Mouse (Mus musculus) lung, postnatal 0 days (tissue): ENCODE results near the gene Bnc2. TPM values are rescaled to one million over a fixed set of nuclear protein-coding genes. Genes with fewer than 3 reads are reported as not detected.

Source experiments
- ATAC-seq: fragments of 200-750 bp; cut with Nextera tagmentation; 2 replicates; pipeline ENCODE4 v1.8.0; 2017; ENCODE audit warnings: moderate library complexity
- DNase-seq: peaks from one replicate; pipeline ENCODE4 v3.0.0-alpha.2; 2016; ENCODE audit warnings: low spot score
- H3K27ac ChIP-seq: fragments of 300-500 bp; sonication (generic); 2 replicates; pipeline ENCODE4 v1.5.1; 2014; ENCODE audit warnings: antibody characterized with exemption, mild to moderate bottlenecking, low read length, mixed read lengths
- H3K27me3 ChIP-seq: fragments of 300-500 bp; sonication (generic); replicated peaks from 2 replicates; pipeline ENCODE4 v1.6.1; 2014; ENCODE audit warnings: low read length, mixed read lengths; ENCODE audit not compliant: insufficient read depth
- H3K36me3 ChIP-seq: fragments of 300-500 bp; sonication (generic); 2 replicates; pipeline ENCODE4 v1.6.1; 2014; ENCODE audit warnings: low read length, mixed read lengths; ENCODE audit not compliant: insufficient read depth
- H3K4me1 ChIP-seq: fragments of 300-500 bp; sonication (generic); 2 replicates; pipeline ENCODE4 v1.6.1; 2014; ENCODE audit warnings: antibody characterized with exemption, low read depth, low read length, mixed read lengths; ENCODE audit not compliant: insufficient read depth
- H3K4me2 ChIP-seq: fragments of 300-500 bp; sonication (generic); replicated peaks from 2 replicates; pipeline ENCODE4 v1.6.1; 2014; ENCODE audit warnings: low read depth, mild to moderate bottlenecking, low read length, moderate library complexity, mixed read lengths
- H3K4me3 ChIP-seq: fragments of 300-500 bp; sonication (generic); 2 replicates; pipeline ENCODE4 v1.5.1; 2014; ENCODE audit warnings: low read depth, low read length
- H3K9ac ChIP-seq: fragments of 300-500 bp; sonication (generic); replicated peaks from 2 replicates; pipeline ENCODE4 v1.6.1; 2014; ENCODE audit warnings: low read depth, mild to moderate bottlenecking
- H3K9me3 ChIP-seq: fragments of 300-500 bp; sonication (generic); 2 replicates; pipeline ENCODE4 v1.6.1; 2016; ENCODE audit warnings: low read length, mixed read lengths
- CTCF ChIP-seq: IDR thresholded peaks from 2 replicates; pipeline ENCODE4 v1.5.1; 2016; ENCODE audit warnings: antibody characterized with exemption, mild to moderate bottlenecking
- EP300 ChIP-seq: IDR thresholded peaks from 2 replicates; pipeline ENCODE4 v1.6.1; 2016; ENCODE audit warnings: antibody characterized with exemption, mild to moderate bottlenecking, control low read depth
- WGBS: fragments of 180-500 bp; shearing (Covaris S2); extraction: QIAGEN DNeasy Blood & Tissue Kit; methylation state at CpG from one replicate; pipeline ENCODE4 v1.1.7; 2014; 5-methylcytosine and 5-hydroxymethylcytosine counted together
- polyA plus RNA-seq: library from polyadenylated mRNA; unstranded; fragments of >200 nt; fragmentation: Nextera tagmentation; extraction: Ambion mirVana; gene quantifications from 2 replicates; pipeline ENCODE4 v1.2.1, GENCODE M21; 2015

Gene Bnc2
- polyA plus RNA-seq, 1 experiment from 2014 or later = 1.9 TPM

DNA sequence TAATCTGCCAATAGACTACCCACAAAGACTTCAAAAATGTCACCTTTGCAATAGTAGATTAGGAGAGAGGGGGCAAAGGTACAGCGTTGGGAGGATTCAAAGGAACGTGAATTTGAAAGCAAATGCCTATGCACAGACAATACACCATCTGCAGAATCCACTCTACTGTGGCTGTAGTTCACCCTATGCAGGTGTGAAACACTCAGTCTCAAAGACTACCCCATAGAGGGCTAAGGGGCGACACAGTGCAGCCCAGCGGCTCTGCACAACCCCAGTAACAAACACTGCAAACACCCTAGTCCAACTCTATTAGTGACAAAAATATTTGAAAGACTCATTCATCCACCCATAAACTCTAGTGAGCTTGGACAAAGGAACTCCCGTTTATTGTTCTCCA lies 218.2 kb downstream of the Bnc2 start:
- no peak overlapping the region for H3K4me2 ChIP-seq
- no peak overlapping the region for H3K27ac ChIP-seq
- no peaks in the 10 kb centered on the region for H3K36me3 ChIP-seq
- H3K9me3 ChIP-seq = no peaks in the 10 kb centered on the region
- no peak overlapping the region for H3K9ac ChIP-seq
- H3K4me1 ChIP-seq = no peaks in the 10 kb centered on the region
- no peak overlapping the region for H3K4me3 ChIP-seq
- DNase-seq = no peak
- H3K27me3 ChIP-seq = no peaks in the 10 kb centered on the region
- WGBS = 74% methylated on average over 5 of the region's 5 CpGs
- ATAC-seq = no peak
- TF ChIP-seq CTCF (no peak), EP300 (no peak)

GRCm38 (mm10) chr4:84456198-84456852 lies 218.8 kb downstream of the Bnc2 start:
- Histone ChIP-seq H3K36me3 (no peaks in the 10 kb centered on the region), H3K9ac (no peak overlapping the region), H3K4me1 (no peaks in the 10 kb centered on the region), H3K4me3 (no peak overlapping the region), H3K9me3 (no peaks in the 10 kb centered on the region), H3K27me3 (no peaks in the 10 kb centered on the region), H3K27ac (no peak overlapping the region), H3K4me2 (no peak overlapping the region)
- no peak for ATAC-seq
- DNase-seq = no peak
- WGBS = 85% methylated on average over 16 of the region's 16 CpGs
- no peak for TF ChIP-seq CTCF
- no peak for TF ChIP-seq EP300

DNA sequence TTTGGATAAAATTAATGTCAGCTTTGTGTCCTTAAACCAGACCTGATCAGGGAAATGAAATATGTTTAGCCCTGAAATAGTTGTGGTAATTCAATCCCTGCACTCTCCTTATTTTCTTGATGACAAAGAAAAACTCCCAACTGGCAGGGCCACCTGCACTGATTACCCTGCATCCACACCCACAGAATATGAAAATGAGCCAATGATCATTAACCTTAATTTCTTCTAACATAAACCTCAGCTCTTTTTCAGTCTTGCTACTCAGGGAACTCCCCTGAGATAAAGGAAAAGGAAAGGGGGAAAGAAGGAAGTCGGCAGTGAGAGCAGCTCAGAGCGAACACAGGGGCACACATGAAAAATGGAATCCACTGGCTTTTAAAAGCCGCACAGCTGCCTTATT lies 220.6 kb downstream of the Bnc2 start:
- 60% methylated on average over 3 of the region's 3 CpGs for WGBS
- Histone ChIP-seq H3K4me2 (no peak overlapping the region), H3K27ac (no peak overlapping the region), H3K27me3 (no peaks in the 10 kb centered on the region), H3K4me1 (no peaks in the 10 kb centered on the region), H3K36me3 (no peaks in the 10 kb centered on the region), H3K9me3 (no peaks in the 10 kb centered on the region), H3K4me3 (no peak overlapping the region), H3K9ac (no peak overlapping the region)
- no peak for TF ChIP-seq EP300
- TF ChIP-seq CTCF = no peak
- DNase-seq (no peak), ATAC-seq (no peak)

DNA sequence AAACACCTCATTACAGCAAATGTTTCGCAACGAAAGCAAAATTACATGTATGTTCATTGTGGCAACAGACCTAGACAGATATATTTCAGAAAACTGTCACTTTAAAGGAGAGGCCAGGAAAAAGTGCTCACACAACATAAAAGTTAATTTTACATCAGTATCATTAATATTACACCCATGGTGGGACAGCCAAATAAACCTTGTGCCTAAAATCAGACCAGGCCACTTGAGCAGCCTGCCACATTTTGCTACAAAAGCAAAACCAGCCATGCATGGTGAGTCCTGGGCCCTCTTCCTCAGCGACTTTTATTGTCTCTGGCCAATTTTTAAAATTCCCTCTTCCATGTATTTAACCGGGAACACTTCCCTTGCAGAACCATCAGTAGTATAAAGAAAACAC lies 221.5 kb downstream of the Bnc2 start:
- no peaks in the 10 kb centered on the region for H3K9me3 ChIP-seq
- H3K4me3 ChIP-seq = no peak overlapping the region
- no peaks in the 10 kb centered on the region for H3K4me1 ChIP-seq
- WGBS = 68% methylated on average over 4 of the region's 4 CpGs
- no peak overlapping the region for H3K9ac ChIP-seq
- no peaks in the 10 kb centered on the region for H3K36me3 ChIP-seq
- H3K4me2 ChIP-seq = no peak overlapping the region
- TF ChIP-seq EP300 = no peak
- TF ChIP-seq CTCF = no peak
- ATAC-seq = no peak
- H3K27me3 ChIP-seq = no peaks in the 10 kb centered on the region
- H3K27ac ChIP-seq = no peak overlapping the region
- DNase-seq = no peak

GRCm38 (mm10) chr4:84452642-84453041 lies 222.4 kb downstream of the Bnc2 start:
- WGBS = 92% methylated on average over 3 of the region's 3 CpGs
- no peak for ATAC-seq

DNA sequence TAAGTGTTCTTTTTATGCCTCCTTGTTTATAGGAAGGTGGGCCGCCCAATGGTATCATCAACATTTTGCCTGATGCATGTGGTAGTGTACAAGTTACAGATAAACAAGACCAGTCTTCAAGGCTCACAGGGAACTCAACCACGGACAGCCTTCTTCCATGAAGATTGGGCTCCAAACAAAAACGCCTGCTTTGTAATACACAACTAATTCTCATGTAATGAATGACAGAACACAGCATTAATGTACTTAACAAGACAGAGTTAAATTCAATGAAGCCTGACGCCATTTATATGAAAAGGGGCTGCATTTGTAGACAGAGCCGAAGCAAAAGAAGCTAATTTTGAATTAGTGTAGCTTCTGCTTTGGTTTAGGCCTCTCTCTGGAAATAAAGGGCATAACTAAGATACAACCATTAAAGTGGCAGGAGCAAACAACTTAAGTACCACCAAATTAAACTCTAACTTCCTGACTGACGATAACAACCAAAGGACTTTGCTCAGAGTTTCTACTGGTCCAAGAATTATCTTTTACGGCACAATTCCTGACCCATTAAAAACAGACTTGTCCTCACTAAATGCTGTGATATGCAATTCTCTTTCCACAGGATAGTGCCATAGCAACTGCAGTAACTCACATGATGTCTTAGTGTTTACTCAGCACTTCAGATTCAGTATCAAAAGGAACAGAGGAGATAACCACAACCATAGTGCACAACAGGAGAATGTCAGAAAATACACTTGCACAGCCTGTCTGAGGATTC lies 225.6 kb downstream of the Bnc2 start:
- H3K27me3 ChIP-seq = no peaks in the 10 kb centered on the region
- H3K4me1 ChIP-seq = no peaks in the 10 kb centered on the region
- TF ChIP-seq EP300 (no peak), CTCF (no peak)
- no peaks in the 10 kb centered on the region for H3K9me3 ChIP-seq
- no peak for ATAC-seq
- no peaks in the 10 kb centered on the region for H3K36me3 ChIP-seq
- 65% methylated on average over 7 of the region's 7 CpGs for WGBS
- no peak overlapping the region for H3K4me2 ChIP-seq
- DNase-seq = no peak
- no peak overlapping the region for H3K9ac ChIP-seq
- no peak overlapping the region for H3K4me3 ChIP-seq
- no peak overlapping the region for H3K27ac ChIP-seq

More at GRCm38 (mm10) chr4:84452642-84453041, 222.4 kb downstream of the Bnc2 start:
- Histone ChIP-seq H3K9ac (no peak overlapping the region), H3K27me3 (no peaks in the 10 kb centered on the region), H3K27ac (no peak overlapping the region), H3K4me2 (no peak overlapping the region), H3K4me1 (no peaks in the 10 kb centered on the region), H3K4me3 (no peak overlapping the region), H3K36me3 (no peaks in the 10 kb centered on the region), H3K9me3 (no peaks in the 10 kb centered on the region)
- TF ChIP-seq CTCF (no peak), EP300 (no peak)
- DNase-seq = no peak
